Mouse (Mus musculus) right cerebral cortex, postnatal 10 days (tissue): ENCODE data around the gene Fam92a.
"Not testable (repeated sequence)": the region's sequence is repeated elsewhere in the genome, so short reads cannot be mapped to it uniquely, and the experiment has no call there.

Experiments
- DNase-seq, 2 experiments: peaks; one replicate each; pipeline ENCODE4 v3.0.0; 2021; ENCODE audit warnings: low spot score in 2 of 2

Gene Fam92a

DNA sequence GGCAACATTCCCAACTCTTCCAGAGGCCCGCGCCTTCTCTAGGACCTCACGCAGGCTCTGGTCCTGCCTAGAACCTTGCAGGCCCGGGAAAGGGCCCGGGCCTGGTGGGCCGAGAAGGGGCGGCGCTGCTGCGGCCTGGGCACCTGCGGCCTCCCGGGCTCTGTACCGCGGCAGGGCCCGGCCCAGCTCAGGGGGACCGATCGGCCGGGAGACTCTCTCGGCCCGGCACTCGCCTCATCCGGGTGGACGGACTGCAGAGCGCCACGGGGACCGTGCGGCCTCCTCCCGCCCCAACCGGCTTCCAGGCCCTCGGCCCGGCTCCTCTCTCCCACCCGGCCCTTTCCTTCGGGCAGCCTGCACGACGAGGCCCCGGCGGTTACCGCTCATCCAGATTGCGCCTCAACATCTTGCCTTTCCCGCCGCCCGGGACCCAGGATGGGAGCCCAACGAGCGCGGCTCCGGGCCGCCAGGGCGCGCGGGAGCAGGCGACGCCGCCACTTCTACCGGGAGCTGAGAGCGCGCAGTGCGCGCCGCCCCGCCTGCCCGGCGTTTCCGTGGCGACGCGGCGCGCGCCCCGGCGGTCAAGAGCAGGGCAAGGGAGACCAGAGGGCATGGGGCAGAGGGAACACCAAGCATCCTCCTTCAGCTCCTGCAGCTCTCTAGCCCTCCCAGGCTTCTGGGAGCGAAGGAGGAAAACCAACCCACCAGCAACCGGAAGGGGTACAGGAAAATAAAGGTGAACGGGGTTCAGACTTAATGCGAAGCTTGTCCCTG lies at the start of gene Fam92a:
TSS of gene Fam92a (minus strand) at position 698 of the 774 bp plus-strand sequence.
- DNase-seq = peak; percentile 74 to 77

DNA sequence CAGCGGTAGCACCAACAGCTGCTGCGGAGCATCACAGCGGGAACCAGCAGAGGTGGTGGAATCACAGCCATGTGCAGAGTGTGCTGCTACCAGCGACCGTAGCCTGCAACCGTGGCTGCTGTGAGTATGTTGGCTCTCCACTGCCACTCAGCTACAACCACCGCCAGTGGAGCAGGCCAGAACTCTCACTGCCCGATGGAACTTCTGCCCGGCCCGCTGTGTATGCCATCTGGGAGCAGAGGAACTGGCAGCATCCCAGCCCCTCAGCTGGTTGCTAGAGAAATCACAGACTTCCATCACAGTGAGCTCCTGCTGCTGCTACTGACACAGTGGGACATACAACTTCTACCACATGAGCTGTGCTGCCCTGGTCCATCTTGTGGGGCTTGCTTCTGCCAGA lies 7.2 kb upstream of the Fam92a start:
- peak; percentile 74 to 79 for DNase-seq

DNA sequence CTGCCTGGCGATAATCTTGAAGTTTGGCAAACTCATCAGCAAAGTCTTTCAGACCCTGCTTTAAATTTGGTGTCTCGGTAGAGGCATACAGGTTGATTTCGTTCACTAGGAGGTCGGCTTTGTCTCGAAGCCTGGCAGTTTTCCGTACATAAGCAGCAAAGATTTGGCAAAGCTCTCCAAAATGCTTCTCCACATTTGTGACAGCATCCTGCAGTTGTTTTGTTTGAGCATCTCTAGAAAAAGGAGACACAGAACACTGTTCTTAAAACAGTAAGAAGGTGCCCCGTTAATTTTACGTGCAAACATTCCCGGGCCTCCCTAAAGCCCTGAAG lies 863 bp downstream of the Fam92a start:
- no peak for DNase-seq

DNA sequence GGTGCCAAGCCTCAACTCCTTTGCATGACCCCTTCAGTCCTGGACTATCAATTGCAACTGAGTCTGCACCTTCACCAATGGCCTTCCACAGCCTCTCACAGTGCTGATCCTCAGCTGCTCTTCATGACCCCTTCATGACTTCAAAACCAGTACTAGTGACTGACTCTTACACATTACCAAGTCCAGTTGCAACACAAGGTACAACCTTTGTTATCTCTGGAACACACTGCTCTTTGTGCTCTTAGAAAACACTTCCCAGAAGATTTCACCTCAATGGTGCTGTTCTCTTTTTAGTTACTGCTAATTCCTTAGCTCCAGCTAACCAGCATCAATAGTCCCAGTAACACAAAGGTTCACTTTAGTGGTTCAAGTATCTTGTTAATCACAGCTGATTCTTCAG lies 24.2 kb downstream of the Fam92a start:
- DNase-seq = no peak

DNA sequence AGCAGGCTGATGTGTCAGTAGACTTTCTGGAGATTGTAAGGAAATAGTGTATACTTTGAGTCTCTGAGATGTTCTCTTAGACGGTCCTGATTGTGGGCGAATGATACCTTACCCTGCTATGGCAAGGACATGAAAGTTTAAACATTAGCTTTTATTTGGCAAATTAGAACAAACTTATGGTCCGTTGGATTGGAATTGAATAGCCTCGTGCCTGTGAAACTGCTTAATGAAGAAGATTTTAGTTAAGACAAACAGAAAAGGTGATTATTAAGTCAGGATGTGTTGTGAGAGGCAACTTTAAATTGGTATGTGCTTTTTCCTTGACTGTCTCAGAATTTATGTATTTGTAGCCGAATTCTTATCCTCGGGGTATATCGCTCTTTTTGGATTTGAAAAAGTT lies 30.3 kb downstream of the Fam92a start:
- DNase-seq = not testable (repeated sequence)

DNA sequence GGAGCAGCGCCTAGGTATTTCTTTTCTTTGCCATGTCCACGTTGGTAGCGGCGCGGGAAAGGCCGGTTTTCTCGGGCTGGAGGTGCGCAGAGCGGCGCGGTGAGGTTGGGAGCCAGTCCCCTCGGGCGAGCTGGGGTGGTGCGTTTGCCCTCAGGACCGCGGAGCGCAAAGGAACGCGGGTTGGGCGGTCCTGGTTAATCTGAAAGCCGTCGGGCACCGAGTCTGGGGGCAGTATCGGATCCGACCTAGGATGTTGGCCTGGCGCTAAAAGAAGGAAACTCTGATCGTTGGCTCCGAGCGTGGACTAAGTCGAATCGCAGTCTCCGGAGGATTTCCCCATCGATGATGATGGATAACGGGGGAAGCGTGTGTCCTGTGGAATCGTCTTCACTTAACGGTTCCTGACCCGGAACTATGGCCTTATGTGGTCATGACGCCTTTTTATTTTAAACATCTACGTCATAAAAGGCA lies 31.2 kb downstream of the Fam92a start:
- DNase-seq = not testable (repeated sequence)

DNA sequence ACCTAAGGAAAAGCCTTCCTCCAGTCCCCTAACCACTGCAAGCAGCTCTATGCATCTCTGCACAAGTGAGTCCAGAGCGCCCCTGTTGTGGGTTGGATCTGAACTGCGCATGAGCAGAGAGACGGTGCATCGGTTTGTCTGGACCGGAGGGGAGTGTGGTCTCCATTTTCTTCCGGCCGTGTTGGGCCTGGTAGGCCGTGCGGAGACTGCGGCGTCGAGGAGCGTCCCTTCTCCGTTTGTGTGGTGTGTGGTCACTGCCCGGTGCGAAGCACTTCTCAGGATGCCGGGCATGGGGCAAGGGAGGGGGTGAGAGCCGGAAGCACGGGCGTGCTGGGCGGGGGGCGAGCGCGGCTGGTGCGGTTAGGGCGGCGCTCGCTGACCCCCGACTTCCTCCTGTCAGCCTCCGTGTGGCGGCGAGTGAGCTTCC lies 31.7 kb downstream of the Fam92a start, which contains the start of gene Rbm12b1:
TSS of gene Rbm12b1 (plus strand) at position 124 of the 427 bp plus-strand sequence.
- peak; percentile 90 to 91 for DNase-seq
